Mouse (Mus musculus) spleen, embryonic (tissue): ENCODE measurements around the gene Krtap11-1.

Experiments used
- CTCF ChIA-PET: fragments of 350-600 bp; sonication (Branson Sonifier 250); formaldehyde crosslinking; loops from one replicate; lab custom pipeline; 2022; lab: Charles Lee

The Krtap11-1 gene

GRCm38 (mm10) chr16:89571083-89571482, at the start of gene Krtap11-1:
Krtap11-1 (minus strand) TSS chr16:89571183.
- CTCF ChIA-PET: no interaction called here

GRCm38 (mm10) chr16:89618190-89618589, 47.2 kb upstream of the Krtap11-1 start:
- CTCF ChIA-PET: no interaction called here

- CTCF ChIA-PET: no interaction called here
Observed at GRCm38 (mm10) chr16:89617251-89617650, 46.3 kb upstream of the Krtap11-1 start.

- CTCF ChIA-PET: no interaction called here
Observed at GRCm38 (mm10) chr16:89613726-89614125, 42.7 kb upstream of the Krtap11-1 start.

- CTCF ChIA-PET: no interaction called here
Observed at GRCm38 (mm10) chr16:89608791-89609185, 37.8 kb upstream of the Krtap11-1 start.

GRCm38 (mm10) chr16:89608161-89608790, 37.3 kb upstream of the Krtap11-1 start:
- CTCF ChIA-PET: no interaction called here

- CTCF ChIA-PET: no interaction called here
Observed at GRCm38 (mm10) chr16:89606951-89607350, 36.0 kb upstream of the Krtap11-1 start.

- CTCF ChIA-PET: no interaction called here
Observed at GRCm38 (mm10) chr16:89587209-89587608, 16.2 kb upstream of the Krtap11-1 start.

GRCm38 (mm10) chr16:89585604-89586508, 14.9 kb upstream of the Krtap11-1 start:
- CTCF ChIA-PET: no interaction called here

- CTCF ChIA-PET: no interaction called here
Observed at GRCm38 (mm10) chr16:89581658-89582057, 10.7 kb upstream of the Krtap11-1 start.

- CTCF ChIA-PET: no interaction called here
Observed at GRCm38 (mm10) chr16:89570516-89570915, 467 bp downstream of the Krtap11-1 start.

- CTCF ChIA-PET: no interaction called here
Observed at GRCm38 (mm10) chr16:89569136-89569535, 1.8 kb downstream of the Krtap11-1 start.

- CTCF ChIA-PET: no interaction called here
Observed at GRCm38 (mm10) chr16:89568141-89568540, 2.8 kb downstream of the Krtap11-1 start.

- CTCF ChIA-PET: no interaction called here
Observed at GRCm38 (mm10) chr16:89550298-89550697, 20.7 kb downstream of the Krtap11-1 start.

- CTCF ChIA-PET: no interaction called here
Observed at GRCm38 (mm10) chr16:89538031-89538484, 32.9 kb downstream of the Krtap11-1 start.

- CTCF ChIA-PET: no interaction called here
Observed at GRCm38 (mm10) chr16:89537349-89537748, 33.6 kb downstream of the Krtap11-1 start.

GRCm38 (mm10) chr16:89530547-89530946, 40.4 kb downstream of the Krtap11-1 start:
- CTCF ChIA-PET: no interaction called here

- CTCF ChIA-PET: no interaction called here
Observed at GRCm38 (mm10) chr16:89529846-89530245, 41.1 kb downstream of the Krtap11-1 start.

GRCm38 (mm10) chr16:89528380-89528779, 42.6 kb downstream of the Krtap11-1 start:
- CTCF ChIA-PET: no interaction called here

GRCm38 (mm10) chr16:89520996-89521395, 50.0 kb downstream of the Krtap11-1 start:
- CTCF ChIA-PET: no interaction called here

GRCm38 (mm10) chr16:89520555-89520954, 50.4 kb downstream of the Krtap11-1 start:
- CTCF ChIA-PET: no interaction called here
